Mouse (Mus musculus): Measurements from ENCODE around the gene Syne2. TPM values are rescaled to one million over a fixed set of nuclear protein-coding genes. Genes with fewer than 3 reads are reported as not detected.

Gene Syne2
- total RNA-seq, 1 experiment, result 15.0 TPM

Other genes starting within 250 kb of the Syne2 start
- gene Ppp2r5e, start 221.9 kb upstream of the Syne2 start, total RNA-seq (2012; rRNA removed), result 12.8 and 16.6 TPM in 2 replicates
- 24.8 and 29.8 TPM in 2 replicates for gene Wdr89, start 148.6 kb upstream of the Syne2 start, total RNA-seq (2012; rRNA removed)
- gene Sgpp1, start 82.4 kb upstream of the Syne2 start, total RNA-seq (2012; rRNA removed), result 4.2 and 4.8 TPM in 2 replicates

Data from ES-E14 (cell line).